Mouse (Mus musculus) Patski (cell line): ENCODE results near the gene Rcbtb1. TPM values are rescaled to one million over a fixed set of nuclear protein-coding genes. Genes with fewer than 3 reads are reported as not detected.
"Not testable (repeated sequence)": the region's sequence is repeated elsewhere in the genome, so short reads cannot be mapped to it uniquely, and the experiment has no call there.

Source experiments
- ATAC-seq: fragments of 100-300 bp; one replicate; pipeline ENCODE4 v1.8.0; 2021
- CTCF ChIA-PET: fragments of 350-600 bp; sonication (Branson Sonifier 250); formaldehyde crosslinking; loops from one replicate; lab custom pipeline; 2022; ENCODE audit warnings: inconsistent platforms; lab: Charles Lee
- POLR2A ChIA-PET: fragments of 350-600 bp; sonication (Branson Sonifier 250); formaldehyde crosslinking; loops from one replicate; lab custom pipeline; 2022; ENCODE audit warnings: antibody characterized with exemption, inconsistent platforms; lab: Charles Lee
- DNase-seq: peaks from one replicate; pipeline ENCODE4 v3.0.0-alpha.2; 2011; ENCODE audit warnings: low read depth, low spot score
- H3K27me3 ChIP-seq: fragments of 371-371 bp; one replicate; pipeline ENCODE4 v1.5.1; 2021
- CTCF ChIP-seq: fragments of 100-300 bp; IDR thresholded peaks from one replicate; pipeline ENCODE4 v1.5.1; 2021
- in situ Hi-C: fragments of 300-500 bp; cut with MboI; formaldehyde crosslinking; loops from 3 replicates; pipeline ENCODE4 v1.11.1; 2018; ENCODE audit warnings: low pct_unique_long_range_greater_than_20kb, mixed read lengths
- polyA plus RNA-seq: library from polyadenylated mRNA; unstranded; gene quantifications from one replicate; pipeline ENCODE4 v1.2.3, GENCODE M21; 2021

Rcbtb1 gene
- polyA plus RNA-seq, 1 experiment from 2014 or later, result 29.5 TPM

GRCm38 (mm10) chr14:59260056-59260455 is 59.0 kb downstream of the Rcbtb1 start, which contains the start of gene Gm6904:
Gene Gm6904 (minus strand): TSS chr14:59260216.
- no peak for DNase-seq
- in situ Hi-C loops, result no loop called here

GRCm38 (mm10) chr14:59274961-59275360 is 74.0 kb downstream of the Rcbtb1 start:
- H3K27me3 ChIP-seq, CTCF ChIA-PET, DNase-seq, in situ Hi-C loops, POLR2A ChIA-PET, ATAC-seq: not testable (repeated sequence)

More at GRCm38 (mm10) chr14:59260056-59260455, 59.0 kb downstream of the Rcbtb1 start, which contains the start of gene Gm6904:
- TF ChIP-seq CTCF, result no peak
- no peaks in the 10 kb centered on the region for H3K27me3 ChIP-seq
- no peak for ATAC-seq
- ChIA-PET CTCF (no interaction called here), POLR2A (no interaction called here)

Other genes with a start within 250 kb of the Rcbtb1 start
- not detected for gene 1700129C05Rik, start 58.3 kb upstream of the Rcbtb1 start, polyA plus RNA-seq
- not detected for gene Gm5142, start 22.5 kb upstream of the Rcbtb1 start, polyA plus RNA-seq
- 0.17 TPM for gene Gm6904, start 59.0 kb downstream of the Rcbtb1 start, polyA plus RNA-seq
- 0.36 TPM for gene Phf11a, start 96.3 kb downstream of the Rcbtb1 start, polyA plus RNA-seq
- gene Phf11b, start 140.1 kb downstream of the Rcbtb1 start, polyA plus RNA-seq, result 0.59 TPM
- gene Phf11d, start 164.3 kb downstream of the Rcbtb1 start, polyA plus RNA-seq, result 3.6 TPM
- gene Phf11c, start 194.2 kb downstream of the Rcbtb1 start, polyA plus RNA-seq, result 0.28 TPM
- gene Setdb2, start 239.7 kb downstream of the Rcbtb1 start, polyA plus RNA-seq, result 5.6 TPM
- gene Cab39l, start 239.8 kb downstream of the Rcbtb1 start, polyA plus RNA-seq, result 24.8 TPM